Mouse (Mus musculus) liver, postnatal 0 days (tissue): ENCODE results near the gene Hepacam. TPM values are rescaled to one million over a fixed set of nuclear protein-coding genes. Genes with fewer than 3 reads are reported as not detected.

Experiments
- ATAC-seq: fragments of 200-750 bp; cut with Nextera tagmentation; 2 replicates; pipeline ENCODE4 v1.8.0; 2017; ENCODE audit warnings: mild to moderate bottlenecking, moderate library complexity
- DNase-seq: peaks from one replicate; pipeline ENCODE4 v3.0.0-alpha.2; 2016
- H3K27ac ChIP-seq: fragments of 300-500 bp; sonication (generic); 2 replicates; pipeline ENCODE4 v1.5.1; 2014; ENCODE audit warnings: antibody characterized with exemption, moderate library complexity, mild to moderate bottlenecking, low read depth
- H3K27me3 ChIP-seq: fragments of 300-500 bp; sonication (generic); 2 replicates; pipeline ENCODE4 v1.6.1; 2014; ENCODE audit warnings: low read length, control low read depth, mixed read lengths; ENCODE audit not compliant: insufficient read depth
- H3K36me3 ChIP-seq: fragments of 300-500 bp; sonication (generic); replicated peaks from 2 replicates; pipeline ENCODE4 v1.6.1; 2014; ENCODE audit warnings: mild to moderate bottlenecking, control low read depth, low read length, moderate library complexity, mixed read lengths; ENCODE audit not compliant: insufficient read depth
- H3K4me1 ChIP-seq: fragments of 300-500 bp; sonication (generic); 2 replicates; pipeline ENCODE4 v1.6.1; 2014; ENCODE audit warnings: antibody characterized with exemption, mild to moderate bottlenecking, control low read depth; ENCODE audit not compliant: insufficient read depth
- H3K4me2 ChIP-seq: fragments of 300-500 bp; sonication (generic); 2 replicates; pipeline ENCODE4 v1.6.1; 2014; ENCODE audit warnings: low read depth, mild to moderate bottlenecking, low read length, moderate library complexity, mixed read lengths
- H3K4me3 ChIP-seq: fragments of 300-500 bp; sonication (generic); 2 replicates; pipeline ENCODE4 v1.5.1; 2014; ENCODE audit warnings: low read depth, low read length
- H3K9ac ChIP-seq: fragments of 300-500 bp; sonication (generic); replicated peaks from 2 replicates; pipeline ENCODE4 v1.6.1; 2014; ENCODE audit warnings: mild to moderate bottlenecking, moderate library complexity
- H3K9me3 ChIP-seq: fragments of 300-500 bp; sonication (generic); 2 replicates; pipeline ENCODE4 v1.6.1; 2016; ENCODE audit warnings: mild to moderate bottlenecking, control low read depth, low read length, mixed read lengths
- CTCF ChIP-seq: sonication (generic); IDR thresholded peaks from 2 replicates; pipeline ENCODE4 v1.5.1; 2016; ENCODE audit warnings: antibody characterized with exemption, low read depth
- EP300 ChIP-seq: IDR thresholded peaks from 2 replicates; pipeline ENCODE4 v1.6.1; 2016; ENCODE audit warnings: antibody characterized with exemption, low read depth, mild to moderate bottlenecking
- WGBS: fragments of 180-500 bp; shearing (Covaris S2); extraction: QIAGEN DNeasy Blood & Tissue Kit; methylation state at CpG from one replicate; pipeline ENCODE4 v1.1.7; 2014; ENCODE audit not compliant: insufficient replicate concordance; 5-methylcytosine and 5-hydroxymethylcytosine counted together
- polyA plus RNA-seq: library from polyadenylated mRNA; unstranded; fragments of >200 nt; fragmentation: Nextera tagmentation; extraction: Ambion mirVana; gene quantifications from 2 replicates; pipeline ENCODE4 v1.2.1, GENCODE M21; 2015

The Hepacam gene
- polyA plus RNA-seq, 1 experiment from 2014 or later = not detected

DNA sequence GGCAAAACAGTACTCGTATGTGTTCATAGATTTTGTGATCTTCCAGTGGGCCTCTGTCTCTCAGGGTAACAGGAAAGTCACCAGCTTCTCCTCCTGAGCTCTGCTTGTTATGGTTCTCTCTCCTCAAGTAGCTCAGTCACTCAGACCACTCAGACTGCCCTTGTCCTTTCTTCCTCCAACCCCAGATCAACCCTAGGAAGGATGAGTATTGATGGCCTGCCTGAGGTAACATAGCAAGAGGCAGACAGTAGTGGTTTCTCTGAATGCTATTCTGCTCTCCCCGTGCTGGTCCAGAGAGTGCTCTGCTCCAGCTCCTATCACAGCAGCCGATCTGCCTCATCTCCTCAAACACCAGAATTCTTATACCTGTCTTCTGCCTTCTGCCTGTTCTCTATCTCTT, 3.6 kb upstream of the Hepacam start:
- DNase-seq (no peak), ATAC-seq (no peak)
- Histone ChIP-seq H3K36me3 (no peaks in the 10 kb centered on the region), H3K9ac (no peak overlapping the region), H3K9me3 (no peaks in the 10 kb centered on the region), H3K4me3 (no peak overlapping the region), H3K4me2 (no peak overlapping the region), H3K27me3 (no peaks in the 10 kb centered on the region), H3K4me1 (0 out of 2 replicates have a peak, but pooled peaks cover 5% of the 10 kb centered on the region), H3K27ac (no peak overlapping the region)
- 58% methylated on average over 3 of the region's 3 CpGs for WGBS
- TF ChIP-seq CTCF (no peak), EP300 (no peak)

DNA sequence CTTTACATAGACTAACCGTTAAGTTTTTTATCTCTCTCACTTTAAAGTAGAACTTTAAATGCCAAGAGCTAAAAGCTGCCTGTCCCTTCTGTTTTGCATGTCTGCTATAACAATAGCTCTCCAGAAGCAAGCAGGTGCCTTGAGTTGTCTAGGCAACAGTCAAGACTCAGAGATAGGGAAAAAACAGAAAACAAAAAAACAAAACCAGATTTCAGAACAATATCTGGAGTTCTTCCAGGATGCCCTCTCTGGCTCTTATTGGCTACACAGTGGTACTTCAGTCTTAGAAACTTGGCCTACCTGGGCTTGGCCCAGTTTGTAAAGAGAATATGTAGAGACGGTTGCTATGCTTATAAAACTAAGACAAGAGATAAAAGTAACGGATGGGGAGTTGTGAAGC, 2.8 kb upstream of the Hepacam start:
- DNase-seq = no peak
- Histone ChIP-seq H3K4me2 (no peak overlapping the region), H3K4me1 (0 out of 2 replicates have a peak, but pooled peaks cover 3% of the 10 kb centered on the region)

DNA sequence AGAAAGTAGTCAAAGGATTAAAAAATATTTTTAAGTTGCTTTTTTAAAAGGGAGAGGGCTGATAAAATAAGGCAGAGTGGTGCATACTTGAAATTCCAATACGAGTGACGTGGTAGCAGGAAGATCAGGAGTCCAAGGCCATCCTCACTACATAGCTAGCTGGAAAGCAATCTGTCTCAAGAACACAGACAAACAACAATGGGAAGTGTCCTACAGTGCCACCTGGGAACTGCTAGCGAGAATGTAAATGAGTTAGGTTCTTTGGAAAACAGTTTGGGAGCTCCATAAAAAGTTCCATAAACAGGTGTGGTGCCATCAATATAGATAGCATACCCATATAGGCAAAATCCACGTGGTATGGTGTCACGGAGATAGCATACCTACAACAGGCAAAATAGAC, 1.4 kb upstream of the Hepacam start:
- Histone ChIP-seq H3K27ac (no peak overlapping the region), H3K9ac (no peak overlapping the region), H3K36me3 (no peaks in the 10 kb centered on the region), H3K4me1 (no peaks in the 10 kb centered on the region), H3K9me3 (no peaks in the 10 kb centered on the region), H3K27me3 (no peaks in the 10 kb centered on the region), H3K4me3 (no peak overlapping the region), H3K4me2 (no peak overlapping the region)
- ATAC-seq (no peak), DNase-seq (no peak)
- TF ChIP-seq EP300 = no peak; the same call in 1 of the 2 replicates
- 0 out of 2 replicates have a peak, but pooled peaks have one; percentile 9 for TF ChIP-seq CTCF
- WGBS = 56% methylated on average over 5 of the region's 5 CpGs

More for the DNA sequence above, 2.8 kb upstream of the Hepacam start:
- H3K9ac ChIP-seq = no peak overlapping the region
- no peaks in the 10 kb centered on the region for H3K27me3 ChIP-seq
- TF ChIP-seq EP300 (no peak), CTCF (no peak)
- ATAC-seq = no peak
- H3K4me3 ChIP-seq = no peak overlapping the region
- no peak overlapping the region for H3K27ac ChIP-seq
- no peaks in the 10 kb centered on the region for H3K9me3 ChIP-seq
- 74% methylated on average over 3 of the region's 3 CpGs for WGBS
- H3K36me3 ChIP-seq = no peaks in the 10 kb centered on the region

DNA sequence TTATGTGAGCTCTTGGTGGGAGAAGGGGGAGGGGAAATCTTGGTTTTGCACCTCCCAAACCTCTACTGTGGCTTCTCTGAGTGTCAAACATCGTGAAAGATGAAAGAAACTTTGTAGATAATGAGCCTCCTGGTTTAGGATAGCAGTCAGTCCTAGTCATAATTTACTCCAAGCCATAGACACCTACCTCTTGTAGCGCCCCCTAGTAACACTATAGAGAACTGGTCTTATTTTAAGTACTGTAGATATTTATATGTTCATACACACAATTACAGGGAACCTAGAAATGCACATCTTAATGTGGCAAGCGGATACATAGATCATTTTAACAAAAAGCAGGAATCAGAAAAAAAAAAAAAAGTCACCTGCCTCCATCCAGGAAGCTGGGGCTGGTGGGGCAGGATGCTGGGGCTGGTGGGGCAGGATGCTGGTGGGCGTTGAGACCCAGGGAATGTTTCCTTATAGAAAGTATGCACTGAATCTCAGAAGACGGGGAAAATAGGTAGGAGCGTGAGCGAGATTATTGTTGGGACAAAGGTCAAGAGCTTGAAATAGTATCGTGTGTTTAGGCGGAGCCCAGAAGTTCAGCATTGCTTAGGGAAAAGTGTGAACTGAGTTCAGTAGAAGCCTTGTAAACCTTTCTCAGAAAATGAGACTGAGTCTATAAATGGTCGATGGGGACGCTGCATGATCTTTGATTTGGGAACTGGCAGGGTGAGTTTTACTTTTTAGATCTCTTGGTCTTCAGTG, 1.1 kb downstream of the Hepacam start:
- DNase-seq (no peak), ATAC-seq (no peak)
- Histone ChIP-seq H3K4me3 (no peak overlapping the region), H3K9me3 (no peaks in the 10 kb centered on the region), H3K4me2 (no peak overlapping the region), H3K9ac (no peak overlapping the region), H3K27me3 (no peaks in the 10 kb centered on the region), H3K36me3 (no peaks in the 10 kb centered on the region), H3K4me1 (no peaks in the 10 kb centered on the region), H3K27ac (no peak overlapping the region)
- WGBS = 71% methylated on average over 11 of the region's 11 CpGs
- TF ChIP-seq CTCF (0 out of 2 replicates have a peak, but pooled peaks have one; percentile 2), EP300 (no peak)

DNA sequence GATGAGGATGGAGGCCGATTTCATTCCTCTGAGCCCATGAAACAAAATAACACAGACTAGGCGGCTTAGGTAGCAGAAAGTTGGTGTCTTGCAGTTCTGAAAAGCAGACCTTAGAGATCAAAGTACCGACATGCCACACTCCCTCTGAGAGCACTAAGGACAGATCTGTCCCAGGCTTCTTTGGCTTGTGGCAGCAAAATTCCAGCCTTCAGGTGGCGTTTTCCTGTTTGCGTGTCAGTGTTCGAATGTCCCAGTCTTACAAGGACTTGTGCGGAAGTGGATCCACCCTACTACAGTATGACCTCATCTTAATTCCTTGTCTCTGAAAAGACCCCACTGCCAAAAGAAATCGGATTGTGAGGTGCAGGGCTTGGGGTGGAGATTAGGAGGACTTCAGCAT, 1.7 kb downstream of the Hepacam start:
- Histone ChIP-seq H3K27me3 (no peaks in the 10 kb centered on the region), H3K27ac (no peak overlapping the region), H3K9ac (no peak overlapping the region), H3K36me3 (no peaks in the 10 kb centered on the region), H3K4me2 (no peak overlapping the region), H3K9me3 (no peaks in the 10 kb centered on the region), H3K4me3 (no peak overlapping the region), H3K4me1 (no peaks in the 10 kb centered on the region)
- TF ChIP-seq CTCF = 0 out of 2 replicates have a peak, but pooled peaks have one; percentile 3
- no peak for TF ChIP-seq EP300
- DNase-seq (no peak), ATAC-seq (no peak)
- WGBS = 76% methylated on average over 8 of the region's 8 CpGs

DNA sequence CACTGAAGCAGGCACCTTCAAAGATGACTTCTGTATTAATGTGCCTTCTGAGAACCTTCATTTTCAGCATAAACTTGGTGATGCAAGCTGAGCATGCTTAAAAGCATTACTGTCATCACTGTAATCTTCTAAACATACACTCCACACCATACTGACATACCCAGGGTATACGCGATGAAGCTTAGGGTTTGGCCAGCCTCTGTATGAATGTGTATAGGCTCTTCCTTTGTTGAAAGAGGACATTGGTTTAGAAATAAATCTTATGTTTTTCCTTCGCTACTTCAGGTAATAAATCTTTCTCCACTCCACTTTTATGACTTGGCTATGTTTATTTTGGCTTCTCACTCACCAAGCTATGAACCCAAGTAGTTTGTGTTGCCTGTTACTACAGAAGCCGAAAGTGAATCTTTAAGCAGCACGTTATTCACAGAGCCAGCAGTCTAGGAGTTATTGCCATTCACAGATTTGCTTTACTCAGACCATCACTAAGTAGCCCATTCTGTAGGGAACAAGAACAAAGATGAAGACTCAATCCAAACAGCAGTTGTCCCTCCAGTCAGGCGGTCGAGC, 4.2 kb downstream of the Hepacam start:
- no peak overlapping the region for H3K4me3 ChIP-seq
- no peak overlapping the region for H3K27ac ChIP-seq
- no peak overlapping the region for H3K9ac ChIP-seq
- H3K9me3 ChIP-seq = no peaks in the 10 kb centered on the region
- H3K4me2 ChIP-seq = no peak overlapping the region
- WGBS = 85% methylated on average over 7 of the region's 7 CpGs
- DNase-seq (no peak), ATAC-seq (no peak)
- H3K36me3 ChIP-seq = no peaks in the 10 kb centered on the region
- no peaks in the 10 kb centered on the region for H3K27me3 ChIP-seq
- TF ChIP-seq EP300 = no peak
- TF ChIP-seq CTCF = no peak
- no peaks in the 10 kb centered on the region for H3K4me1 ChIP-seq
